ENCODE assay signal across 8 mouse cellular contexts in genomic region chr16:22857431-22858113, GRCm38 (mm10). TPM values are rescaled to one million over a fixed set of nuclear protein-coding genes. Genes with fewer than 3 reads are reported as not detected.
DNase-seq lines count a peak whose midpoint lies in the region; ATAC-seq and TF ChIP-seq lines count a peak whose summit lies in the region.

TSS of gene Tbccd1 (minus strand) at chr16:22857669.
TSS of gene Dnajb11 (plus strand) at chr16:22857845.

- TF ChIP-seq CTCF in bone marrow macrophage, adult 2 months (IDR thresholded peaks at IDR 0.05; ENCODE audit: low read depth, low read length): no peak
- no peak for TF ChIP-seq CTCF in embryonic fibroblast, embryonic 13.5 days (IDR thresholded peaks at IDR 0.05; ENCODE audit: borderline replicate concordance, insufficient read depth, low read length)

- H3K4me3 ChIP-seq in bone marrow macrophage, adult 2 months (ENCODE audit: insufficient read depth, low read length): peak within 1 kb of the TSS; percentile 92
- peak within 1 kb of the TSS; percentile 88 for H3K4me3 ChIP-seq in embryonic fibroblast, embryonic 13.5 days (ENCODE audit: insufficient read depth, low read length)
- H3K4me3 ChIP-seq in kidney, embryonic 14.5 days (ENCODE audit: low read length): peak within 1 kb of the TSS; percentile 65
- H3K4me3 ChIP-seq in limb, embryonic 15.5 days: peak within 1 kb of the TSS; percentile 97

- H3K36me3 ChIP-seq in kidney, embryonic 14.5 days (ENCODE audit: control insufficient read depth, insufficient read depth, low read length): peaks cover 6% of the 10 kb centered on the region; the same call in 1 of the 2 replicates
- H3K36me3 ChIP-seq in limb, embryonic 15.5 days: peaks cover 2% of the 10 kb centered on the region

- peaks cover 8% of the 10 kb centered on the region for H3K4me1 ChIP-seq in bone marrow macrophage, adult 2 months (ENCODE audit: control insufficient read depth, insufficient read depth, low read length)
- peaks cover 1% of the 10 kb centered on the region; the same call in 1 of the 2 replicates for H3K4me1 ChIP-seq in embryonic fibroblast, embryonic 13.5 days (ENCODE audit: control insufficient read depth, insufficient read depth, low read length)
- H3K4me1 ChIP-seq in kidney, embryonic 14.5 days (ENCODE audit: control insufficient read depth, insufficient read depth, low read length): 0 out of 2 replicates have a peak, but pooled peaks cover 6% of the 10 kb centered on the region
- peaks cover 12% of the 10 kb centered on the region for H3K4me1 ChIP-seq in limb, embryonic 15.5 days

- H3K27ac ChIP-seq in bone marrow macrophage, adult 2 months (ENCODE audit: insufficient read depth, low read depth, low read length): peak within 1 kb of the TSS; percentile 72
- no peak within 1 kb of the TSS for H3K27ac ChIP-seq in embryonic fibroblast, embryonic 13.5 days (ENCODE audit: insufficient read depth, low read length)
- peak within 1 kb of the TSS; percentile 4; the same call in 1 of the 2 replicates for H3K27ac ChIP-seq in kidney, embryonic 14.5 days (ENCODE audit: low read depth, low read length)
- H3K27ac ChIP-seq in limb, embryonic 15.5 days: peak within 1 kb of the TSS; percentile 83

- H3K27me3 ChIP-seq in kidney, embryonic 14.5 days (ENCODE audit: control insufficient read depth, insufficient read depth, low read length): no peaks in the 10 kb centered on the region
- H3K27me3 ChIP-seq in limb, embryonic 15.5 days: no peaks in the 10 kb centered on the region

- peak; percentile 99 for DNase-seq in A20 (ENCODE audit: low read depth, low spot score)
- peak; percentile 99 to 100 for DNase-seq in heart, adult 9 months (ENCODE audit: low spot score in 2 of 2)
- peak; percentile 96 for DNase-seq in monocyte, adult 2 months (ENCODE audit: low read depth in 1 of 2, low spot score in 2 of 2)
- peak; percentile 99 for DNase-seq in spleen, postnatal 36 days (ENCODE audit: low spot score in 2 of 2)

- no peak for TF ChIP-seq POLR2A in bone marrow macrophage, adult 2 months (IDR thresholded peaks at IDR 0.05; ENCODE audit: borderline replicate concordance, low read depth, low read length)
- peak; percentile 83 for TF ChIP-seq POLR2A in embryonic fibroblast, embryonic 13.5 days (IDR thresholded peaks at IDR 0.05; ENCODE audit: low read depth, low read length)

- no peaks in the 10 kb centered on the region for H3K9me3 ChIP-seq in kidney, embryonic 14.5 days (ENCODE audit: control insufficient read depth, low read length)
- H3K9me3 ChIP-seq in limb, embryonic 15.5 days: no peaks in the 10 kb centered on the region

- H3K9ac ChIP-seq in kidney, embryonic 14.5 days (ENCODE audit: low read depth, low read length): peak within 1 kb of the TSS; percentile 68
- peak within 1 kb of the TSS; percentile 91 for H3K9ac ChIP-seq in limb, embryonic 15.5 days

- peak within 1 kb of the TSS; percentile 86 for H3K4me2 ChIP-seq in kidney, embryonic 14.5 days (replicated peaks; ENCODE audit: low read depth, low read length)
- peak within 1 kb of the TSS; percentile 89 for H3K4me2 ChIP-seq in limb, embryonic 15.5 days

- ATAC-seq in kidney, embryonic 14.5 days (ENCODE audit: low FRiP score, low TSS enrichment): peak; percentile 99
- ATAC-seq in limb, embryonic 15.5 days (ENCODE audit: insufficient number of reproducible peaks, low FRiP score, low TSS enrichment, low read depth): peak; percentile 100

- under 1% methylated on average over 62 of the region's 62 CpGs for WGBS in kidney, embryonic 14.5 days
- under 1% methylated on average over 60 of the region's 62 CpGs for WGBS in limb, embryonic 15.5 days

RNA-seq across cellular contexts. Expression of gene Tbccd1, which starts in this region (rescaled TPM):
- 16.1 and 17.4 TPM in 2 replicates for polyA plus RNA-seq in bone marrow macrophage, adult 2 months (2012; ENCODE audit: insufficient read depth, insufficient read length, missing spikeins)
- 14.8 and 15.9 TPM in 2 replicates for polyA plus RNA-seq in embryonic fibroblast, embryonic 13.5 days (2011; ENCODE audit: insufficient read length, low read depth, missing spikeins)
- polyA plus RNA-seq in kidney, embryonic 14.5 days (2014; fragmentation: Nextera tagmentation; extraction: Ambion mirVana): 25.3 and 36.0 TPM in 2 replicates
- 24.7 and 25.0 TPM in 2 replicates for polyA plus RNA-seq in limb, embryonic 15.5 days (2015; fragmentation: Nextera tagmentation; extraction: Ambion mirVana)

RNA-seq across cellular contexts. Expression of gene Dnajb11, which starts in this region (rescaled TPM):
- polyA plus RNA-seq in bone marrow macrophage, adult 2 months (2012; ENCODE audit: insufficient read depth, insufficient read length, missing spikeins): 75.6 and 78.0 TPM in 2 replicates
- 100 and 101 TPM in 2 replicates for polyA plus RNA-seq in embryonic fibroblast, embryonic 13.5 days (2011; ENCODE audit: insufficient read length, low read depth, missing spikeins)
- 73.6 and 112 TPM in 2 replicates for polyA plus RNA-seq in kidney, embryonic 14.5 days (2014; fragmentation: Nextera tagmentation; extraction: Ambion mirVana)
- polyA plus RNA-seq in limb, embryonic 15.5 days (2015; fragmentation: Nextera tagmentation; extraction: Ambion mirVana): 116 and 119 TPM in 2 replicates
